Mouse (Mus musculus) brain, embryonic 14.5 days (tissue): ENCODE measurements around the gene Spin1.

Source experiments
- CTCF ChIP-seq: fragments of 200-500 bp; IDR thresholded peaks from 2 replicates; pipeline ENCODE4 v1.5.1; 2012; ENCODE audit warnings: inconsistent platforms, mild to moderate bottlenecking, moderate library complexity, borderline replicate concordance; ENCODE audit not compliant: insufficient read depth, insufficient read length; ENCODE audit errors: extremely low read depth
- POLR2A ChIP-seq: fragments of 200-500 bp; IDR thresholded peaks from 2 replicates; pipeline ENCODE4 v1.6.1; 2012; ENCODE audit warnings: mild to moderate bottlenecking, inconsistent platforms, borderline replicate concordance; ENCODE audit not compliant: poor library complexity, insufficient read depth, insufficient read length, severe bottlenecking; ENCODE audit errors: extremely low read depth

- TF ChIP-seq POLR2A = no peak
- TF ChIP-seq CTCF = no peak
These were observed 55.3 kb downstream of the Spin1 start for GRCm38 (mm10) chr13:51156014-51156386.
